Mouse (Mus musculus): ENCODE measurements around the gene Ctcfl.
A peak's percentile ranks its signal among the peaks of the same experiment; 100 is the strongest.

Gene Ctcfl

GRCm38 (mm10) chr2:173083106-173083505 lies 36.2 kb downstream of the Ctcfl start:
- H3K27me3 ChIP-seq (ENCODE audit: control insufficient read depth, insufficient read depth, low read length, poor library complexity, severe bottlenecking) = no peaks in the 10 kb centered on the region
- DNase-seq (ENCODE audit: low read depth, low spot score) = no peak
- H3K36me3 ChIP-seq (ENCODE audit: control insufficient read depth, insufficient read depth, low read length, poor library complexity, severe bottlenecking) = no peaks in the 10 kb centered on the region

- no peak for DNase-seq (ENCODE audit: low read depth, low spot score)
- Histone ChIP-seq H3K36me3 (ENCODE audit: control insufficient read depth, insufficient read depth, low read length, poor library complexity, severe bottlenecking) (no peaks in the 10 kb centered on the region), H3K27me3 (ENCODE audit: control insufficient read depth, insufficient read depth, low read length, poor library complexity, severe bottlenecking) (no peaks in the 10 kb centered on the region)
These were observed 36.6 kb downstream of the Ctcfl start for GRCm38 (mm10) chr2:173082706-173083105.

DNA sequence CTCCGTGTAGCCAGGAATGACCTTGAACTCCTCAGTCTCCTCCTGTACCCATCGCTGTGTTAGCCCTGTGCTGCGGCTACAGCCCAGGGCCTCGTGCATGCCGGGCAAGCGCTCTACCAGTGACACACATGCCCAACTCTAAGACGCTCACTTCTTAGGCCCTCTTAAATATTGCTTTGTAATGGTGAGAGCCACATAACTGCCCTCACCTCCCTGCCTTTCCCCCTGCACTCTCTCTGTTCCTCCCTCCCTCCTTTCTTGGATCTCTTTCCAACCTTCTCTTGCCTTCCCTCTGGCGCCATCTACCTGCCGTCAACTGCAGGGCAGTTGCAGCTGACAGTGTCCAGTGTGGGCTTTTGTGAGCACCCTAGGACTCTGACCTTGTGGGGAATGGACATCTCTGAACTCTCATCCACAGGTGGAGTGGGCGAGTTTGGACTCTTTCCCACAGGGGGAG lies 38.5 kb downstream of the Ctcfl start:
- Histone ChIP-seq H3K27me3 (ENCODE audit: control insufficient read depth, insufficient read depth, low read length, poor library complexity, severe bottlenecking) (no peaks in the 10 kb centered on the region), H3K36me3 (ENCODE audit: control insufficient read depth, insufficient read depth, low read length, poor library complexity, severe bottlenecking) (no peaks in the 10 kb centered on the region)
- DNase-seq (ENCODE audit: low read depth, low spot score) = peak; percentile 85

- no peaks in the 10 kb centered on the region for H3K36me3 ChIP-seq (ENCODE audit: control insufficient read depth, insufficient read depth, low read length, poor library complexity, severe bottlenecking)
- no peak for DNase-seq (ENCODE audit: low read depth, low spot score)
- no peaks in the 10 kb centered on the region for H3K27me3 ChIP-seq (ENCODE audit: control insufficient read depth, insufficient read depth, low read length, poor library complexity, severe bottlenecking)
These were observed 39.4 kb downstream of the Ctcfl start for GRCm38 (mm10) chr2:173079766-173080549.

- H3K27me3 ChIP-seq (ENCODE audit: control insufficient read depth, insufficient read depth, low read length, poor library complexity, severe bottlenecking) = no peaks in the 10 kb centered on the region
- DNase-seq (ENCODE audit: low read depth, low spot score) = no peak
These were observed 42.4 kb downstream of the Ctcfl start for GRCm38 (mm10) chr2:173076921-173077320.

DNA sequence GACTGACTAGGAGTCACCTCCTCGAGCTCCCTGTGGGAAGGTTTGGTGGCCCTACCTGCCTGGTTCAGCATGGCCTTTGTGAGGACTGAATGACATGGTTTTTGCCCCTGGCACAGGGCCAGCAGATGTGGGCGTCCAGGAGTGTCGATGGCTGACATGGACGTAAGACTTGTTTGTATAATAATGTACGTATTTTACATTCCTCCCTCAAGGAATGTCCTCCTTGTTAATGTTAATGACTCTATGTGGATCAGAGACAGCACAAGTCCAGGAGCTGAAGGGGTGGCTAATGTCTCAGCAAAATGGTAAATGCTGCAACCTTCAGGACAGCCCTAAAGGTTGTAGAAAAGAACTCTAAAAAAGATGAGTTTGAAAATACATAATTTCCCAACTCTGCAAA lies 45.7 kb downstream of the Ctcfl start:
- H3K27me3 ChIP-seq (ENCODE audit: control insufficient read depth, insufficient read depth, low read length, poor library complexity, severe bottlenecking) = no peaks in the 10 kb centered on the region
- DNase-seq (ENCODE audit: low read depth, low spot score) = no peak
- no peaks in the 10 kb centered on the region; the same call in 1 of the 2 replicates for H3K36me3 ChIP-seq (ENCODE audit: control insufficient read depth, insufficient read depth, low read length, poor library complexity, severe bottlenecking)

More at GRCm38 (mm10) chr2:173076921-173077320, 42.4 kb downstream of the Ctcfl start:
- H3K36me3 ChIP-seq (ENCODE audit: control insufficient read depth, insufficient read depth, low read length, poor library complexity, severe bottlenecking) = no peaks in the 10 kb centered on the region; the same call in 1 of the 2 replicates

GRCm38 (mm10) chr2:173072948-173073347 lies 46.4 kb downstream of the Ctcfl start:
- H3K27me3 ChIP-seq (ENCODE audit: control insufficient read depth, insufficient read depth, low read length, poor library complexity, severe bottlenecking) = no peaks in the 10 kb centered on the region
- H3K36me3 ChIP-seq (ENCODE audit: control insufficient read depth, insufficient read depth, low read length, poor library complexity, severe bottlenecking) = no peaks in the 10 kb centered on the region; the same call in 1 of the 2 replicates
- DNase-seq (ENCODE audit: low read depth, low spot score) = no peak

GRCm38 (mm10) chr2:173064864-173065263 lies 54.5 kb downstream of the Ctcfl start:
- Histone ChIP-seq H3K27me3 (ENCODE audit: control insufficient read depth, insufficient read depth, low read length, poor library complexity, severe bottlenecking) (no peaks in the 10 kb centered on the region), H3K36me3 (ENCODE audit: control insufficient read depth, insufficient read depth, low read length, poor library complexity, severe bottlenecking) (no peaks in the 10 kb centered on the region)
- no peak for DNase-seq (ENCODE audit: low read depth, low spot score)

DNA sequence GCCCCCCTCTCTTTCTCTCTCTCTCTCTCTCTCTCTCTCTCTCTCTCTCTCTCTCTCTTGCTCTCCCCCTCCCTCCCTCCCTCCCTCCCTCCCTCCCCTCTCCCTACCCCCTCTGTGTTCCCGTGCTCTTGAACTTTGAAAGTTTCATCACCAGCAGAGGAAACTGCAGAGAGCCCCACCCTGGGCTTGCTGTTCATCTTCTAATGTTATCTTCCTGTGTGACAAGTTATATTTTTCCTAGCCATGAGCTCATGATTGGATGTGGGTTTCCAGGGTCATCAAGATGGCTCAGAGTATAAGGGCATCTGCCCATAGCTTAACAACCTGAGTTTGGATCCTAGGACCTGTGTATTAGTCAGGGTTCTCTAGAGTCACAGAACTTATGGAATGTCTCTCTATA lies 56.1 kb downstream of the Ctcfl start:
- Histone ChIP-seq H3K36me3 (ENCODE audit: control insufficient read depth, insufficient read depth, low read length, poor library complexity, severe bottlenecking) (no peaks in the 10 kb centered on the region), H3K27me3 (ENCODE audit: control insufficient read depth, insufficient read depth, low read length, poor library complexity, severe bottlenecking) (no peaks in the 10 kb centered on the region)
- no peak for DNase-seq (ENCODE audit: low read depth, low spot score)

DNA sequence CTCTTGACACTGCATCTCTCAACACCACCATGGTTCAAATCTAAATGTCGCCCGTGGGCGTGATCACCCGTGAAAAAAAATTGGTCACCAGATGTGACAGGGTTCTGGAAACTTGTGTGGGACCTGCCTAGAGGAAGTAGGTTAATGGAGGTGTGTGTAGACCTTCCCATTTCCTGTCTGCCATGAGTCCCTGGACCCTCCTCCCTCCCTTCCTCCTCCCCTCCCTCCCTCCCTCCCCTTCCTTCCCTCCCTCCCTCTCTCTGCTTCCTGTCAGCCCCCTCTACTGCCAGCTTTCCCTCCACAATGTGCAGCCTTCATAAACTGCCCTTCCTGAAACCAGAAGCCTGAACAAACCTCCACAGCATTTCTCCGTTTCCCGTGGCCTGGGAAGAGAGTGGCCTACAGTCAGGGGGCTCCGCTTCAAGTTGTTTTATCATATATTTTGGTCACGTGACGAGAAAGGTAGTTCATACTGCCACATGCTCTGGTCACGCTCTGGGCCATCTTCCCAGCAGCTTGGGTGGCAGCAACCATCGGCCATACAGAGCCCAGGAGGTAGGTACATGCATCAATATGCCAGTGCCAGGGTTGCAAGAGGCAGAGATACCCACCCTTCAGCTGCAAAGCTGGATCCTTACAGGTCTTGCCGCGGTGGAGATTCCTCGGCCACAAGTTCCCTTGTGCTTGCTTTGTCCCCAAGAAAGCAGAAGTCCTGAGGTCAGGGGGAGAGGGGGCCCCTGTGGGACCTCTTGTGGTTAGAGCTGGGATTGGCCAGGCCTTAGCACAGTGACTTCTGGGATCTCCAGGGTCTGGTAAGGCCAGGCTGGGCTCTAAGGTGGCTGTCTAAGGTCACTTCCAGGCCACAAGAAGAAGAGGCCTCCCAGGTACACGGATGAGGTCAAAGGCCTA lies 57.6 kb downstream of the Ctcfl start:
- Histone ChIP-seq H3K36me3 (ENCODE audit: control insufficient read depth, insufficient read depth, low read length, poor library complexity, severe bottlenecking) (no peaks in the 10 kb centered on the region), H3K27me3 (ENCODE audit: control insufficient read depth, insufficient read depth, low read length, poor library complexity, severe bottlenecking) (no peaks in the 10 kb centered on the region)
- peak; percentile 82 for DNase-seq (ENCODE audit: low read depth, low spot score)

DNA sequence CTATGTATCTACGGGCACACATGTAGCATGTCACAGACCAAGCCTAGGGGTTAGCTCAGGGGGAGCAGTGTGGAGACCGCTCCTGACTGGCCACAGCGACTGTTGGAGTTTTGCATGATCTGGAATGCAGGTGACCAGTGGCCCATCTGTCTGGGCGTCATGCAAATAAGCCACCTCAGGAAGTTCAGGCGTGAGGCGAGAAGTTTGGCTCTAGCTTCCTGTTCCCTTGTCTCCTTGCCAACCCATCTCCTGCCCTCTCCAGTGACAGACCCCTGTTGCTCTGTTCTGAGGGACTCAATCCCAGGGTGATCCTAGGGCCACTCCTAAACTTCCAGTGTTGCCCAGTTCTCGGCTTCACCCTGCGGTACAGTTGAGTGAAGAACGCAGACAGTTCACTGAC lies 58.9 kb downstream of the Ctcfl start:
- no peak for DNase-seq (ENCODE audit: low read depth, low spot score)
- Histone ChIP-seq H3K36me3 (ENCODE audit: control insufficient read depth, insufficient read depth, low read length, poor library complexity, severe bottlenecking) (no peaks in the 10 kb centered on the region), H3K27me3 (ENCODE audit: control insufficient read depth, insufficient read depth, low read length, poor library complexity, severe bottlenecking) (no peaks in the 10 kb centered on the region)

GRCm38 (mm10) chr2:173058263-173058662 lies 61.1 kb downstream of the Ctcfl start:
- DNase-seq (ENCODE audit: low read depth, low spot score) = no peak
- no peaks in the 10 kb centered on the region for H3K27me3 ChIP-seq (ENCODE audit: control insufficient read depth, insufficient read depth, low read length, poor library complexity, severe bottlenecking)
- no peaks in the 10 kb centered on the region for H3K36me3 ChIP-seq (ENCODE audit: control insufficient read depth, insufficient read depth, low read length, poor library complexity, severe bottlenecking)

GRCm38 (mm10) chr2:173057623-173058022 lies 61.7 kb downstream of the Ctcfl start:
- DNase-seq (ENCODE audit: low read depth, low spot score) = no peak
- H3K27me3 ChIP-seq (ENCODE audit: control insufficient read depth, insufficient read depth, low read length, poor library complexity, severe bottlenecking) = no peaks in the 10 kb centered on the region

DNA sequence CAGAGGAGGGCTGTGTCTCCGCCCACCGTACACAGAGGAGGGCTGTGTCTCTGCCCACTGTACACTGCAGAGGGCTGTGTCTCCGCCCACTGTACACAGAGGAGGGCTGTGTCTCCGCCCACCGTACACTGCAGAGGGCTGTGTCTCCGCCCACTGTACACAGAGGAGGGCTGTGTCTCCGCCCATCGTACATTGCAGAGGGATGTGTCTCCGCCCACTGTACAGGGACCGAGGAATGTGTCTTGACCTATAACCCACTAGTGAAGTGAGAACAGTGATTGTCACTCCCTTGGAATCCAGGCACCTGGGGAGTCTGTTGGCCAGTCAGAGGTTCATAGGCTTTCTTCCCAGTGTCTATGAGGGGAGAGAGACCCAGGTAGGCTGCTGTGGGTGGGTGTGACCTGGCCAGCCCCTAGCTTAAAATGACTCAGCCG lies 62.4 kb downstream of the Ctcfl start:
- DNase-seq (ENCODE audit: low read depth, low spot score) = peak; percentile 55
- no peaks in the 10 kb centered on the region for H3K27me3 ChIP-seq (ENCODE audit: control insufficient read depth, insufficient read depth, low read length, poor library complexity, severe bottlenecking)
- H3K36me3 ChIP-seq (ENCODE audit: control insufficient read depth, insufficient read depth, low read length, poor library complexity, severe bottlenecking) = no peaks in the 10 kb centered on the region

More at GRCm38 (mm10) chr2:173057623-173058022, 61.7 kb downstream of the Ctcfl start:
- no peaks in the 10 kb centered on the region for H3K36me3 ChIP-seq (ENCODE audit: control insufficient read depth, insufficient read depth, low read length, poor library complexity, severe bottlenecking)

All from splenic B cell, adult 2 months (primary cell).